Mouse (Mus musculus) heart, postnatal 0 days (tissue): ENCODE data around the gene Gm19345. TPM values are rescaled to one million over a fixed set of nuclear protein-coding genes. Genes with fewer than 3 reads are reported as not detected.

ENCODE experiments used
- ATAC-seq: fragments of 200-750 bp; cut with Nextera tagmentation; 2 replicates; pipeline ENCODE4 v1.8.0; 2017; ENCODE audit warnings: low read depth, moderate number of reproducible peaks, moderate library complexity; ENCODE audit not compliant: insufficient read depth
- DNase-seq: peaks from one replicate; pipeline ENCODE4 v3.0.0-alpha.2; 2016; ENCODE audit warnings: low spot score
- H3K27ac ChIP-seq: fragments of 300-500 bp; sonication (generic); 2 replicates; pipeline ENCODE4 v1.5.1; 2014; ENCODE audit warnings: low read depth, mild to moderate bottlenecking
- H3K27me3 ChIP-seq: fragments of 300-500 bp; sonication (generic); 2 replicates; pipeline ENCODE4 v1.6.1; 2014; ENCODE audit warnings: low read length, mixed read lengths; ENCODE audit not compliant: control insufficient read depth, insufficient read depth
- H3K36me3 ChIP-seq: fragments of 300-500 bp; sonication (generic); replicated peaks from 2 replicates; pipeline ENCODE4 v1.6.1; 2014; ENCODE audit warnings: low read length, mixed read lengths; ENCODE audit not compliant: control insufficient read depth, insufficient read depth
- H3K4me1 ChIP-seq: fragments of 300-500 bp; sonication (generic); 2 replicates; pipeline ENCODE4 v1.6.1; 2014; ENCODE audit warnings: antibody characterized with exemption; ENCODE audit not compliant: control insufficient read depth, insufficient read depth
- H3K4me2 ChIP-seq: fragments of 300-500 bp; sonication (generic); 2 replicates; pipeline ENCODE4 v1.6.1; 2014; ENCODE audit warnings: low read depth, mild to moderate bottlenecking, low read length, moderate library complexity
- H3K4me3 ChIP-seq: fragments of 300-500 bp; sonication (generic); 2 replicates; pipeline ENCODE4 v1.5.1; 2014; ENCODE audit warnings: low read depth, low read length
- H3K9ac ChIP-seq: fragments of 300-500 bp; sonication (generic); replicated peaks from 2 replicates; pipeline ENCODE4 v1.6.1; 2014; ENCODE audit warnings: low read depth, low read length, mixed read lengths
- H3K9me3 ChIP-seq: fragments of 300-500 bp; sonication (generic); replicated peaks from 2 replicates; pipeline ENCODE4 v1.6.1; 2016; ENCODE audit warnings: low read length; ENCODE audit not compliant: control insufficient read depth
- CTCF ChIP-seq: IDR thresholded peaks from 2 replicates; pipeline ENCODE4 v1.5.1; 2016; ENCODE audit warnings: antibody characterized with exemption, control low read depth, low read depth
- EP300 ChIP-seq: IDR thresholded peaks from 2 replicates; pipeline ENCODE4 v1.6.1; 2016; ENCODE audit warnings: antibody characterized with exemption, low read depth
- WGBS: fragments of 180-500 bp; shearing (Covaris S2); extraction: QIAGEN DNeasy Blood & Tissue Kit; methylation state at CpG from one replicate; pipeline ENCODE4 v1.1.7; 2014; 5-methylcytosine and 5-hydroxymethylcytosine counted together
- polyA plus RNA-seq: library from polyadenylated mRNA; unstranded; fragments of >200 nt; fragmentation: Nextera tagmentation; extraction: Ambion mirVana; gene quantifications from 2 replicates; pipeline ENCODE4 v1.2.1, GENCODE M21; 2015
- total RNA-seq: library from RNA; depleted of rRNA; stranded (reverse); fragments of >200 nt; gene quantifications from 2 replicates; pipeline ENCODE4 v1.2.3, GENCODE M21; 2014; ENCODE audit warnings: low replicate concordance

The Gm19345 gene
- total and polyA plus RNA-seq, 2 experiments from 2014 or later: not detected

DNA sequence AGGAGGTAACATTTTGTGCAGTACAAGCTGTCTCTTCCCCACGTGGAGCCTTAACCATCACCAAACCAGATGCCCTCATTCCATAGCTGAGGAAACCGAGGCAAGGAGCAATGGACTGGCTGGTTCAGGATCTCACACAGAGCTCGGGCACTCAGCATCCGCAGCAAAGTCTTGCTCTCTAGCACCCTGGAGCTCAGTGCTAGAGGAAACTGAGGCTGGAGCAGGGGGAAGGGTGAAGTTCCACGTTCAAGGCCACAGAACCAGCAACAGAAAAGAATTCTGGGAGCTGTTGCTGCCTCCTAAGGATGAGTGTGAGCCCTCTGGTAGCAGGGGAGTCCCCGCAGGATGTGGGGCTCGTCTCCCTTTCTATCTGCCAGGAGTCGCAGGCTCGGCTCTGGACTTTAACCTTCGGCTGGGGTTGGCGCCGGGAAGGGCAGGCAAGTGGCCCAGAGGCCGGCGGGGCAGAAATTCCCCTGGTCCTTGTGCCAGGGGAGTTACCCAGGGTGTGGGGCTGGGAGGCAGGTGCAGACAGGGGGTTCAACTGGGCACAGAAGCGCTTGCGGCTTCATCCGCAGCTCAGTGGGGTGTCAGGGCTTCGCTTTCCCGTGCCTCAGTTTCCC, 8.8 kb upstream of the Gm19345 start:
- peaks cover 19% of the 10 kb centered on the region for H3K27me3 ChIP-seq
- ATAC-seq (no peak), DNase-seq (no peak)

DNA sequence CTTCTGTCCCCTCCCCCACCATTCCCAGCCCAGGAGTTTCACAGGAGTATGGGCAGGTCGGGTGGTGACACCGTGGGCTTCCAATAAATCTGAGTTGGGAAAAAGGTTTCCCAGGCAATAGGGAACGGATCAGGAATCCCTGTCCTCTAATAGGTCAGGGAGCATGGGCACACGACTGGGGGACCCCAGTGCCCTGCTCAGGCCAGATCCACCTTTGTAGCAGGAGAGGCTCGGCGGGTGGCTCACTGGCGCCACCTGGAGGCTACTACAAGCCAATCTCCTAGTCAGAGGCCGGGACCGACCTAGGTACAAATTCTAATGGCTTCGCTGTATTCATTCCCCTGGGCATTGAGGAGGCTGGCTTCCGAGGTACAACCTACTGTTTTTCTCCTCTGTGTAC, 8.2 kb upstream of the Gm19345 start:
- TF ChIP-seq CTCF: peak; percentile 84
- TF ChIP-seq EP300: no peak
- ATAC-seq: peak; percentile 79; the same call in 1 of the 2 replicates

More for the DNA sequence above, 8.8 kb upstream of the Gm19345 start:
- no peak overlapping the region for H3K9ac ChIP-seq
- no peaks in the 10 kb centered on the region for H3K9me3 ChIP-seq
- H3K4me1 ChIP-seq: no peaks in the 10 kb centered on the region
- no peaks in the 10 kb centered on the region for H3K36me3 ChIP-seq
- no peak overlapping the region for H3K27ac ChIP-seq
- TF ChIP-seq CTCF (no peak), EP300 (no peak)
- WGBS: 26% methylated on average over 19 of the region's 19 CpGs
- no peak overlapping the region for H3K4me2 ChIP-seq
- no peak overlapping the region for H3K4me3 ChIP-seq

DNA sequence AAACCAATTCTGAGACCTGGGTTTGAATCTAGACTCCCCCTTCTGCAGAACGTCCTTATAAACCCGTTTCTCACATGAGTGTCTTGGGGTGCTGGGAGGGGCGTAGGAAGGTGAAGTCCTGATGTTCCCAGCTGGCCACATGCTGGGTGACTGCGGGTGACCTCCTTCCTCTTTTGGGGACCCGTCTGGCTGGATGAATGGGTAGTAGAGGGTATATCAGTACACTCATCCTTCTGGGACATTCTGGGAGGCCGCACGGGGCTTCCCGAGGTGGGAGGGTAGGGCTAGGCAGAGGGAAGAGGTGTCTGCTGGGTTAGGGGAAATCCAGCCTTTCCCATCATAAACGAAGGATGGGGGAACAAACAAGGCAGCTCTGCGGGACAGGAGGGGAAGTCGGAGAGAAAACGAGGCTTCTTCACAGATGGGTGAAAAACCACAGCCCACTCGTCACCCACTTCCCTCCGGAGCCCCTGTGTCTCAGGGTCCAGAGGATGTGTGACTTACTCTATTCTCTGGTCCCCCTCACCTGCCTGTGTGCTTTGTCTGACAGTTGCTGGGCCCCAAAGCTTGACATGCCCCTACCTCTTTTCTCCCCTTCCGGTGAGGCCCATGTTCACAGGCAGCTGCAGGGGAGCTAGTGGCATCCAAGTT, 7.2 kb upstream of the Gm19345 start:
- no peak overlapping the region for H3K9ac ChIP-seq
- H3K36me3 ChIP-seq: no peaks in the 10 kb centered on the region
- TF ChIP-seq CTCF (no peak), EP300 (no peak)
- no peak overlapping the region for H3K4me3 ChIP-seq
- H3K4me1 ChIP-seq: no peaks in the 10 kb centered on the region
- H3K27me3 ChIP-seq: peaks cover 19% of the 10 kb centered on the region
- DNase-seq (no peak), ATAC-seq (no peak)
- peak overlapping the region; percentile 43; the same call in 1 of the 2 replicates for H3K27ac ChIP-seq
- H3K9me3 ChIP-seq: no peaks in the 10 kb centered on the region
- WGBS: 60% methylated on average over 15 of the region's 15 CpGs
- H3K4me2 ChIP-seq: no peak overlapping the region

More for the DNA sequence above, 8.2 kb upstream of the Gm19345 start:
- no peaks in the 10 kb centered on the region for H3K9me3 ChIP-seq
- no peak overlapping the region for H3K9ac ChIP-seq
- H3K27ac ChIP-seq: no peak overlapping the region; the same call in 1 of the 2 replicates
- H3K27me3 ChIP-seq: peaks cover 19% of the 10 kb centered on the region
- no peaks in the 10 kb centered on the region for H3K36me3 ChIP-seq
- no peaks in the 10 kb centered on the region for H3K4me1 ChIP-seq
- H3K4me3 ChIP-seq: no peak overlapping the region
- peak; percentile 69 for DNase-seq
- no peak overlapping the region for H3K4me2 ChIP-seq
- 4% methylated on average over 11 of the region's 11 CpGs for WGBS

DNA sequence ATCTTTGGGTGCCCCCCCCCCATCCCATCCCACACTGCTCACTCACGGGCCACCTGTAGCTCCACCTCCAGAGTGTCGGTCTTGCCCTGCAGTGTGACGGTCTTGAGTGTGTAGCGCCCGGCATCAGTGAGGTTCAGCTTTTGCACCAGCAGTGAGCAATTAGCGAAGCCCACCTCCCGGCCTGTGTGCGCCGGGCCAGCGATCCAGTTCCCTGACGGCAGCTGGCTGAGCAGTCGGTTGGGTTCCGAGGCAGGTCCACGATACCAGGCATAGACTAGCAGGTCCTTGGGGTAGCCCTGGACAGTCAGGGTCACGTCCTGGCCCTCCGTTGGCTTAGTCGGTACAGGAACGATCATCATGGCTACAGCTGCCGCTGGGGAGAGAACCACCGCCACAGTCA, 1.7 kb downstream of the Gm19345 start:
- Histone ChIP-seq H3K4me3 (no peak overlapping the region), H3K4me2 (no peak overlapping the region), H3K27me3 (peaks cover 41% of the 10 kb centered on the region), H3K36me3 (no peaks in the 10 kb centered on the region), H3K9ac (no peak overlapping the region), H3K4me1 (no peaks in the 10 kb centered on the region), H3K9me3 (no peaks in the 10 kb centered on the region), H3K27ac (no peak overlapping the region)
- WGBS: 82% methylated on average over 19 of the region's 20 CpGs
- TF ChIP-seq EP300 (no peak), CTCF (no peak)
- no peak for DNase-seq
- ATAC-seq: no peak

DNA sequence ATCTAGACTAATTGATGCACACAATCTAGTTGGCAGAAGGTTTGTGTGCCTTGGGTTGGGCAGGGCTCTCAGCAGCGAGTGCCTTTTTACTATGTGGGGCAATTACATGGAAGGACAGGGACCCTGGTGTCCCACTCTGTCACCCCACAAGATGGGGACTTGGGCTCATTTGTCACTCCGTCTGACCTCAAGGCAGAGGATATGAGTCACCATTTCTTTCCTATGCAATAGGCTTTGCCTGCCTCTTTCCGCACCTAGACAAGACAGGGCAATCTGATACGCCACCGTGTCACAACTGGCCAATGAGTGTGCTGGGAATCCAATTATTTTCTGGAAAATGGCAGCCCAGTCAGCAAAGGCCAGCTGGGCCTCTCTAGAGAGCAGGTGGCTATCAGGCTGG, 3.9 kb downstream of the Gm19345 start:
- no peaks in the 10 kb centered on the region for H3K4me1 ChIP-seq
- no peaks in the 10 kb centered on the region for H3K36me3 ChIP-seq
- DNase-seq: no peak
- no peaks in the 10 kb centered on the region for H3K9me3 ChIP-seq
- TF ChIP-seq EP300 (no peak), CTCF (no peak)
- 65% methylated on average over 5 of the region's 5 CpGs for WGBS
- H3K9ac ChIP-seq: no peak overlapping the region
- peaks cover 36% of the 10 kb centered on the region for H3K27me3 ChIP-seq
- no peak overlapping the region for H3K4me2 ChIP-seq
- no peak overlapping the region for H3K27ac ChIP-seq
- no peak for ATAC-seq
- H3K4me3 ChIP-seq: no peak overlapping the region
